Mouse (Mus musculus) kidney, adult 2 months (tissue): Measurements from ENCODE around the gene Xpo6.

Experiments
- CTCF ChIP-seq: fragments of 200-500 bp; conservative IDR thresholded peaks from 2 replicates; pipeline ENCODE4 v1.5.1; 2011; ENCODE audit warnings: low read depth, mild to moderate bottlenecking, control low read depth, low read length, moderate library complexity, mixed read lengths; ENCODE audit not compliant: insufficient read depth, insufficient read length
- POLR2A ChIP-seq: fragments of 200-500 bp; IDR thresholded peaks from one replicate; pipeline ENCODE4 v1.6.1; 2011; ENCODE audit warnings: low read depth, low read length, control low read depth

DNA sequence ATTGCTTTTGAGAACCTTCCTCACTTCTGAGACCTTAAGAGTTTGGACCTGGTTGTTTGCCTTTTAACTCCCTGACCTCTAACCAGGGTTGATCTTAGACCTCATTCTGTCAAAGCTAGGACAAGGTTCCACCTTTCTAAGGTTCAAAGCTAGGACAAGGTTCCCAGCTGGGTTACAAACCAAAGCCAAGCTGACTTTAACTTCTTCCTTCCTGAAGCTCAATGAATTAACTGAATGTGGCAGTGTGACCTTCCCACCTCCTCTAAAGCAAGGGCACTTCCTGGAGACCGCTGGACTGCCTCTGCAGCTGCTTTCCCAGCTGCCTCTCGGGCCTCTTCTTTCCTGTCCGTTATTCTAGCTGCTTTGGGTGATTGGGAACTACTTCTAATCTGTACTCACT lies 32.9 kb downstream of the Xpo6 start:
- no peak for TF ChIP-seq POLR2A
- no peak for TF ChIP-seq CTCF
